Mouse (Mus musculus) embryo, embryonic 10.5 days (tissue): Measurements from ENCODE around the gene Tmem200c.
A peak's percentile ranks its signal among the peaks of the same experiment; 100 is the strongest.

Experiments
- DNase-seq: peaks from one replicate; pipeline ENCODE4 v3.0.0-alpha.2; 2015; ENCODE audit warnings: low spot score

The Tmem200c gene

DNA sequence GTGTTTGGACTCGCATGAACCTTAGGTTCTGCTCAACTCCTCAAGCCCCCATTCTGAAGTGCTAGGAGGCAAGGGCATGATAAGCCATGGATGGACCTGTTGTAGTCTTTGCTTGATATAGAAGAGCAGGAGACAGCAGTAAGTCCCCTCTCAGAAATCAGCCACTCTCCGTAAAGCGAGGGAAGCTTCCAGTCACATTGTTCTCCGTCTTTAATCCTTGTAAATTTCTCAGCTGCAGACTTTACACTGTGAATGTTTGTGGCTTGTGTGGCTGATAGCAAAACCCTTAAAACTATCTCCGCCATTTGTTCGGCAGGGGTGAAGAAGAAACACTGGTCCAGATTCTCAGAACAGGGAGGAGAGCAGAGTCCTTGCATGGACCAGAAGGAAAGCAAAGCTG is at the start of gene Tmem200c:
Tmem200c (plus strand) TSS at position 301 of the 400 bp plus-strand sequence.
- no peak for DNase-seq

- DNase-seq, result no peak
Observed at GRCm38 (mm10) chr17:68793741-68794140, 32.7 kb upstream of the Tmem200c start.

- peak; percentile 55 for DNase-seq
Observed at GRCm38 (mm10) chr17:68836655-68837012, 10.2 kb downstream of the Tmem200c start.

DNA sequence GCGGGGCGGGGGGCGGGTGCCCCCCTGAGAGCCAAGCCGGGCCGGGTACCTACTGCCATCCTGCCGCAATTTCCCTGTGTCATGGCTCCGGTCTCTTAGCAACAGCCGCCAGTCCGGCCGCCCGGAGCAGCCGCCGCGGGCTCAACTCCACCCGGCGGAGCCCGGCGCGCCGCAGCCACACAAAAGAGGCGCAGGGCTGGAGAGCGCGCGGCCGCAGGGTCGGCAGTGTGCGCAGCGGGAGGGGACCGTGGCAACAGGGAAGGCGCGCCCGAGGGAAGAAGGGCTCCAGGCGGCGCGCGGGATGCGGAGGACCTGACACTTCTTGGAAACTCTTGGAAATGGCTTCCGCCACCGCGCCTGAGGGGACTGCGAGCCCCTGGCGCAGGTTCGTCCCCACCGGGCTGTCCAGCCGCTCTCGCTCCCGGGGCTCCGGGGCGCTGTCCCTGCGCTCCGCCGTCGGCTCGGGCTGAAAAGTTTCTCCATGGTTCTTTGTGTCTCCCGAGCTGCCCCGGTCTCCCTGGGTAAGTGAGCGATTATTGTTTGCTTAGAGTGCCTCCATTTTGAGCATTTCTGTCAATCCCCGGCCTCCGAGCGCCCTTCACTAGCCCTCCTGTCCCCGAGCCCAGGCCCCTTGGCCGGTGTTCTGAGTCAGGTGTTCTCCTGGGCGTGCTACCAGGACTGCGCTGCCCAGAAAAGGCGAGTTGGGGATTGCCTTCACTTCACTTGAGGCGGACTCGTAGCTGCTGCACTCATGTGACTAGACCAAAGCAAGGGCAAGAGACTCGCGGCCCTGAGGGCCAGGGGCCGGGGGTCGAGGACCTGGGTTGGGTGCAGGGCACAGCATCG is 10.8 kb downstream of the Tmem200c start:
- peak; percentile 73 for DNase-seq

GRCm38 (mm10) chr17:68837859-68838194 is 11.4 kb downstream of the Tmem200c start:
- DNase-seq, result peak; percentile 41

DNA sequence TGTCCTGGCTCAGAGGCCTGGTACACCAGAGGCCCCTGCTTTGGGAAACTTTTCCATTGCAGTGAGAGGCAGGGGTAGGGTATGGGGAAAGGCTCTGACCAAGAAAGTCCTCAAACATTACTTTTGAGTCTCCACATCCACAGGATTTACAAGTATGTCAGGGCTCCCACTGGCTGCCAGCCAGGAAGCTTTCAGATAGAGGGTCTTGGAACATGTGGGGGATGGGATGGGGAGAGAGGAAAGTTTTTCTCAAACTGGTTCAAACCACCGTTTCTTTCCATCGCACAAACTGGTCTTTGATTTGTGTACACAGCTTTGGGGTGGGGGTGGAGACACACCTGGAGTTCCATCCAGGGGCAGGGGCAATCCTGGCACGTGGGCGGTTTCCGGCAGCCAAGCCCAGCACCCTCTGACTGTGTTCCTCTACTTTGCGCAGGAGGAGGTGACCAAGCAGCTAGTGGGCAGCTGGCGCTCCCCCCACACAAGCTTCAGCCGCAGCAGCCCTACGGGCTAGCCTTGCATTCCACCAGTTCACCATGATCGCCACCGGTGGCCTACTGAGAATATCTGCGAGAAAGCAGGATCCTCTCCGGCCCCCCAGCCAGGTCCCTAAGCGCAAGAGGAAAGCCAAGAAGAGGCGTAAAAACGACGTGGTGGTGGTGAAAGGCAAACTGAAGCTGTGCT is 13.6 kb downstream of the Tmem200c start:
- no peak for DNase-seq

DNA sequence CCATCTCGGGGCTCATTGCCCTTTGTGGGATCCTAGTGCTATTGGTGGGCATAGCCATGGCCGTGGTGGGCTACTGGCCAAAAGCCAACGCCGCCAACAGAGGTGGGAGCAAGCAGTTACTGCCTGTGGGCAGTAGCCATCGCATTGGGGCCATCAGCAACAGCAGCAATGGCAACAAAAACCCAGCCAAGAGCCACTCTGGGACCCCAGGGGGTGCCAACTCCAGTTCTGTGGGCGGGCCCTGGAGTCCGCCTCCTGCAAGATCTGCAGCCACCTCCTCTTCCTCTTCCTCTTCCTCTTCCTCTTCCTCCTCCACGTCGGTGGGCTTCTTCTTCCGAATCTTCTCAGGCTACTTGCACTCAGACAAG is 14.1 kb downstream of the Tmem200c start:
- no peak for DNase-seq

DNA sequence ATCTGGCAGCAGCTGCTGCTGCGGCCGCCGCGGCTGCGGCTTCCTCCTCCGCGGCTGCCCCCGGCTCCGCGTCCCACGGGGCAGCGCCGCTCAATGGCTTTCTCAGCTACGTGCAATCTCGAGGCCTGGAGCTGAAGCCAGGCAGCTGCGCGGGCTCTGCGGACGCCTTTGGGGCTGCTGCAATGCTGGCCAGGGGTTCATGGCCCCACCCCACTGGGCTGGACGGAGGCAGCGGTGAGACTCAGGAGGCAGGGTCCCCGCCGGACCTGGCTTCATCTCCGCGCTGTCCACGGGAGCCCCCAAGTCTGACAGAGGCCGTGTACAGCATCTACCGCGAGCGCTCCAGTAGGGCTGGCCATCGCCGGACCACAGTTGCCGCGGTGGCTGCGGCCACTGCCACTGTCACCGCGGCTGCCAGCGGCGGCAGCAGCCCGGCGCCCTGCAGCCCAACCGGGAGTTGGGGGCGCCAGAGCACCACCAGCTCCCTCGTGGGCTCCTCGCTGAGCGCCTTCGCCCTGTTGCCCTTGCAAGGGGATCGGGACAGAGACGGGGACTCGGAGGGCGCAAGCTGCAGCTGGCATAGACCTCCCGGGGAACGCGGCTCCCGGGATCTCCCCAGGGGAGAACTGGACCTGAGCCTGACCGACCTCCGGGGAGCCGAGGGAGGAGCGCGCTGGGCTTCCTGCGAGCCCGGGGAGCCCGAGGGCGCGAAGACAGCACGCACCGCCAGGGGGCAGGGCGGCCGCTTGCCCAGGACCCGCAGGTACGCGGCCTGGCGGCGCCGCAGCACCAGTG is 14.9 kb downstream of the Tmem200c start:
- peak; percentile 72 for DNase-seq

DNA sequence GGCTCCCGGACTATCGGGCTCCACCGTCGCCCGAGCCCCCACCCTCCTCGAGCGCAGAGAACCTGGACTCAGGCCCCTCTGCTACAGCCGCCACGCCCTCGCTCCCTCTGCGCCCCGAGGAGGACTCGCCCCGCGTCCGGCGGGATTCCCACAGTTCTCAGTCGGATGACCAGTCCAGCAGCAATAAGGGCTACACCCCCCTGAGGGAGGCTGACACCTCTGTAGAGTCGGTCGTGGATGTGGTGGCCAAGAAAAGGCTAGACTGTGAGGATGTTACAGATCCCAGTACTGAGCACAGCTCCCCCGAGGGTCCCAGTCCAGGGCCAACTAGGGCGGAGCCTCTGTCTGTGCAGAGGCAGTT is 15.4 kb downstream of the Tmem200c start:
- DNase-seq, result peak; percentile 22

- DNase-seq, result no peak
Observed at GRCm38 (mm10) chr17:68845931-68846330, 19.5 kb downstream of the Tmem200c start.

GRCm38 (mm10) chr17:68848739-68849138 is 22.3 kb downstream of the Tmem200c start:
- DNase-seq, result no peak

GRCm38 (mm10) chr17:68852171-68852966 is 25.9 kb downstream of the Tmem200c start:
- no peak for DNase-seq

GRCm38 (mm10) chr17:68864175-68864574 is 37.8 kb downstream of the Tmem200c start:
- DNase-seq, result no peak

GRCm38 (mm10) chr17:68868439-68868838 is 42.0 kb downstream of the Tmem200c start:
- DNase-seq, result peak; percentile 35

DNA sequence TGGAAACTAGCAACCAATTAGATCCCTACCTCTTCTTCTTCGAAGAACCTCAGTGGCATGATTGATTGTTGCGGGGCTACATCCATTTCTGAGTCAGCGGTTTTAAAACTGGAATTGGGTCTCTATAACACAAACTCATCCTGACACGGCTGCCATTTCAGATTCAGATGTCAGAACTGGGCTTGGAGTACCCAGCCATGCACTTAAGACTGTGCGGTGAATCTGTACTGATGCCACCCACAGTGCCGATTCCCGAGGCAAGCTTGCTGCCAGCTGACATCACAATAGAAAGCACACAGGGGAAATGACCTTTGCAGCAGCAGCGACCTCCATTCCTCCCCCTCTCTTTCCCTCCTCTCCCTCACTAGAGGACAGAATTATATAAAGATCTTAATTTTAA is 47.6 kb downstream of the Tmem200c start:
- peak; percentile 20 for DNase-seq

- DNase-seq, result peak; percentile 34
Observed at GRCm38 (mm10) chr17:68875251-68875650, 48.8 kb downstream of the Tmem200c start.

GRCm38 (mm10) chr17:68875917-68876495 is 49.6 kb downstream of the Tmem200c start:
- no peak for DNase-seq

DNA sequence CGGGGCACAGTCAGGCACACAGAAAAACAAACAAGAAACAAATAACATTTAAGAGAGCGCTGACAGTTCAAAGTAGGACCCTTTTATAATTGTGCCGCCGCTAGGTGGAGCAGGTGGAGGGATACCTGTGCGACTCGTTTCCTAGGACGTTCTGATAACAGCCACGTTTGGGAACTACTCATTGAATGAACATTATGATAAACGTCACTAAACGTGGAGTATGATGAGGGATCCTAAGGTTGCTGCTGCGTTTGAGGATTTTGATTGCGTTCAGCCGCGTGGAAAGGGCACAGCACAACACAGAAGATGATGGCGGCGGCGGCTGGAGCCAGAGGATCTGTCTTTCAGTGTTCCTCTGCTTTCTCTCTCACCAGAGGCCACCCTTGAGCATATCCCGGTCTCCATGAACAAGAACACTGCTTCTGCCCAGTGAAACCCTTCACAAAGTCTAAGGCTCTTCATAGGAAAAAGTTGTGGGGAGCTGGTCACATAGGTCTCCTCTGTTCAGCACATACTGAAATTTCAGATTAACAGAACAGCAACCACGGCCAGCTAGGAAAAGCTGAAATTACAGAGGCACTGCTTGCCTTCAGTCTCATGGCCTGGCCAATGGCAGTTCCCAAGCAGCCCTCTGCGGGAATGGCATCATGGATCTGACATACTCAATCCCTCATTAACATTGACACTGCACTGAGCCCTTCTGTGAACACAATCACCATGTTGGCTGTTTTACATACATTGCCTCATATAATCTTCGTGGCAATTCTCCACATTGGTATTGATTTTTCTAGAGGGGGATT is 55.5 kb downstream of the Tmem200c start:
- DNase-seq, result peak; percentile 68

- no peak for DNase-seq
Observed at GRCm38 (mm10) chr17:68883474-68884083, 57.2 kb downstream of the Tmem200c start.

- no peak for DNase-seq
Observed at GRCm38 (mm10) chr17:68890672-68891071, 64.2 kb downstream of the Tmem200c start.
